Mouse (Mus musculus): ENCODE measurements around the gene Eef1akmt2. TPM values are rescaled to one million over a fixed set of nuclear protein-coding genes. Genes with fewer than 3 reads are reported as not detected.

The Eef1akmt2 gene
- polyA plus RNA-seq, 1 experiment from 2014 or later, result 79.6 TPM

- WGBS, result 95% methylated on average over 8 of the region's 8 CpGs
- Histone ChIP-seq H3K36me3 (peaks cover 8% of the 10 kb centered on the region; the same call in 1 of the 2 replicates), H3K4me3 (no peak overlapping the region), H3K9me3 (no peaks in the 10 kb centered on the region), H3K9ac (no peak overlapping the region), H3K4me2 (replicated peaks) (no peak overlapping the region), H3K4me1 (no peaks in the 10 kb centered on the region), H3K27ac (no peak overlapping the region), H3K27me3 (replicated peaks) (no peaks in the 10 kb centered on the region)
- no peak for ATAC-seq (ENCODE audit: low FRiP score, low read depth)
These were observed 37.2 kb upstream of the Eef1akmt2 start for GRCm38 (mm10) chr7:132889691-132890090.

- WGBS, result 69% methylated on average over 4 of the region's 4 CpGs
- ATAC-seq (ENCODE audit: low FRiP score, low read depth), result no peak
- Histone ChIP-seq H3K4me1 (no peaks in the 10 kb centered on the region), H3K36me3 (peaks cover 16% of the 10 kb centered on the region; the same call in 1 of the 2 replicates), H3K4me3 (no peak overlapping the region), H3K4me2 (replicated peaks) (no peak overlapping the region), H3K27ac (no peak overlapping the region), H3K27me3 (replicated peaks) (no peaks in the 10 kb centered on the region), H3K9me3 (no peaks in the 10 kb centered on the region), H3K9ac (no peak overlapping the region)
These were observed 36.2 kb upstream of the Eef1akmt2 start for GRCm38 (mm10) chr7:132888518-132889249.

GRCm38 (mm10) chr7:132888052-132888451 lies 35.6 kb upstream of the Eef1akmt2 start:
- Histone ChIP-seq H3K27me3 (replicated peaks) (no peaks in the 10 kb centered on the region), H3K9ac (no peak overlapping the region), H3K9me3 (no peaks in the 10 kb centered on the region), H3K27ac (no peak overlapping the region), H3K36me3 (peaks cover 22% of the 10 kb centered on the region), H3K4me2 (replicated peaks) (no peak overlapping the region), H3K4me1 (no peaks in the 10 kb centered on the region), H3K4me3 (no peak overlapping the region)
- WGBS, result 89% methylated on average over 3 of the region's 3 CpGs
- ATAC-seq (ENCODE audit: low FRiP score, low read depth), result no peak

- no peak overlapping the region for H3K4me2 ChIP-seq (replicated peaks)
- no peak overlapping the region for H3K27ac ChIP-seq
- H3K27me3 ChIP-seq (replicated peaks), result no peaks in the 10 kb centered on the region
- no peaks in the 10 kb centered on the region for H3K9me3 ChIP-seq
- no peak overlapping the region for H3K9ac ChIP-seq
- no peaks in the 10 kb centered on the region for H3K4me1 ChIP-seq
- H3K4me3 ChIP-seq, result no peak overlapping the region
- peaks cover 30% of the 10 kb centered on the region for H3K36me3 ChIP-seq
- ATAC-seq (ENCODE audit: low FRiP score, low read depth), result no peak
- 75% methylated on average over 7 of the region's 7 CpGs for WGBS
These were observed 34.7 kb upstream of the Eef1akmt2 start for GRCm38 (mm10) chr7:132887019-132887804.

- Histone ChIP-seq H3K4me1 (no peaks in the 10 kb centered on the region), H3K27ac (no peak overlapping the region), H3K4me3 (no peak overlapping the region), H3K36me3 (peaks cover 60% of the 10 kb centered on the region), H3K27me3 (replicated peaks) (no peaks in the 10 kb centered on the region), H3K4me2 (replicated peaks) (no peak overlapping the region), H3K9me3 (no peaks in the 10 kb centered on the region), H3K9ac (no peak overlapping the region)
- WGBS, result 92% methylated on average over 7 of the region's 7 CpGs
- ATAC-seq (ENCODE audit: low FRiP score, low read depth), result no peak
These were observed 31.6 kb upstream of the Eef1akmt2 start for GRCm38 (mm10) chr7:132884031-132884430.

- no peaks in the 10 kb centered on the region for H3K9me3 ChIP-seq
- H3K9ac ChIP-seq, result no peak overlapping the region
- no peak overlapping the region for H3K4me3 ChIP-seq
- ATAC-seq (ENCODE audit: low FRiP score, low read depth), result no peak
- 82% methylated on average over 2 of the region's 2 CpGs for WGBS
- H3K36me3 ChIP-seq, result peaks cover 76% of the 10 kb centered on the region
- no peak overlapping the region for H3K4me2 ChIP-seq (replicated peaks)
- H3K27me3 ChIP-seq (replicated peaks), result no peaks in the 10 kb centered on the region
- H3K4me1 ChIP-seq, result no peaks in the 10 kb centered on the region
- no peak overlapping the region for H3K27ac ChIP-seq
These were observed 29.9 kb upstream of the Eef1akmt2 start for GRCm38 (mm10) chr7:132882343-132882742.

- Histone ChIP-seq H3K4me1 (no peaks in the 10 kb centered on the region), H3K4me3 (no peak overlapping the region), H3K27me3 (replicated peaks) (no peaks in the 10 kb centered on the region), H3K27ac (no peak overlapping the region), H3K36me3 (peaks cover 92% of the 10 kb centered on the region), H3K4me2 (replicated peaks) (no peak overlapping the region), H3K9me3 (no peaks in the 10 kb centered on the region), H3K9ac (no peak overlapping the region)
- 90% methylated on average over 1 of the region's 1 CpGs for WGBS
- ATAC-seq (ENCODE audit: low FRiP score, low read depth), result no peak
These were observed 27.8 kb upstream of the Eef1akmt2 start for GRCm38 (mm10) chr7:132880276-132880675.

GRCm38 (mm10) chr7:132875391-132876086 lies 23.1 kb upstream of the Eef1akmt2 start:
- no peak overlapping the region for H3K27ac ChIP-seq
- H3K4me1 ChIP-seq, result no peaks in the 10 kb centered on the region
- H3K9ac ChIP-seq, result no peak overlapping the region
- H3K36me3 ChIP-seq, result peaks cover 86% of the 10 kb centered on the region
- no peaks in the 10 kb centered on the region for H3K27me3 ChIP-seq (replicated peaks)
- no peak for ATAC-seq (ENCODE audit: low FRiP score, low read depth)
- WGBS, result 88% methylated on average over 2 of the region's 2 CpGs
- no peaks in the 10 kb centered on the region for H3K9me3 ChIP-seq
- no peak overlapping the region for H3K4me3 ChIP-seq
- H3K4me2 ChIP-seq (replicated peaks), result no peak overlapping the region

- WGBS, result 88% methylated on average over 2 of the region's 2 CpGs
- no peak for ATAC-seq (ENCODE audit: low FRiP score, low read depth)
- Histone ChIP-seq H3K9me3 (no peaks in the 10 kb centered on the region), H3K4me3 (no peak overlapping the region), H3K27me3 (replicated peaks) (no peaks in the 10 kb centered on the region), H3K27ac (no peak overlapping the region), H3K9ac (no peak overlapping the region), H3K36me3 (peaks cover 76% of the 10 kb centered on the region), H3K4me1 (no peaks in the 10 kb centered on the region), H3K4me2 (replicated peaks) (no peak overlapping the region)
These were observed 20.6 kb upstream of the Eef1akmt2 start for GRCm38 (mm10) chr7:132873043-132873442.

GRCm38 (mm10) chr7:132866316-132866715 lies 13.8 kb upstream of the Eef1akmt2 start:
- H3K9me3 ChIP-seq, result no peaks in the 10 kb centered on the region
- 0 out of 2 replicates have a peak, but pooled peaks cover 9% of the 10 kb centered on the region for H3K4me1 ChIP-seq
- no peak overlapping the region for H3K4me2 ChIP-seq (replicated peaks)
- H3K27ac ChIP-seq, result no peak overlapping the region
- 93% methylated on average over 9 of the region's 9 CpGs for WGBS
- H3K27me3 ChIP-seq (replicated peaks), result no peaks in the 10 kb centered on the region
- no peak overlapping the region for H3K4me3 ChIP-seq
- peaks cover 31% of the 10 kb centered on the region for H3K36me3 ChIP-seq
- no peak for ATAC-seq (ENCODE audit: low FRiP score, low read depth)
- no peak overlapping the region for H3K9ac ChIP-seq

GRCm38 (mm10) chr7:132859042-132859958 lies 6.8 kb upstream of the Eef1akmt2 start, which contains the start of gene Abraxas2:
TSS of gene Abraxas2 (plus strand) at chr7:132859225.
- ATAC-seq (ENCODE audit: low FRiP score, low read depth), result peak; percentile 87
- peak within 1 kb of the TSS; percentile 89 for H3K4me3 ChIP-seq
- no peaks in the 10 kb centered on the region for H3K36me3 ChIP-seq
- H3K4me2 ChIP-seq (replicated peaks), result peak within 1 kb of the TSS; percentile 70
- no peak within 1 kb of the TSS for H3K27ac ChIP-seq
- H3K4me1 ChIP-seq, result peaks cover 9% of the 10 kb centered on the region
- 1% methylated on average over 53 of the region's 53 CpGs for WGBS
- H3K9ac ChIP-seq, result peak within 1 kb of the TSS; percentile 78
- no peaks in the 10 kb centered on the region for H3K27me3 ChIP-seq (replicated peaks)
- H3K9me3 ChIP-seq, result no peaks in the 10 kb centered on the region

Data from neural tube, embryonic 12.5 days (tissue).